Mouse (Mus musculus) gastrocnemius, postnatal 4 days (tissue): ENCODE measurements around the gene Ceacam19. TPM values are rescaled to one million over a fixed set of nuclear protein-coding genes. Genes with fewer than 3 reads are reported as not detected.
"Not testable (repeated sequence)": the region's sequence is repeated elsewhere in the genome, so short reads cannot be mapped to it uniquely, and the experiment has no call there.

Experiments used
- DNase-seq, 2 experiments: peaks; one replicate each; pipeline ENCODE4 v3.0.0; 2021 to 2022; ENCODE audit warnings: low spot score in 2 of 2, mixed read lengths in 2 of 2
- long read RNA-seq, 2 experiments: library from polyadenylated mRNA; stranded (forward); transcript quantifications; one replicate each; pipeline ENCODE4 v2.0.0; 2021
- total RNA-seq, 2 experiments: library from RNA; stranded (reverse); gene quantifications; 2 replicates each; pipeline ENCODE4 v1.2.3; 2021

Gene Ceacam19
- not detected for total RNA-seq
- long read RNA-seq, experiment 1, partial matches to known transcripts, result 0 of 2 reads
- long read RNA-seq, experiment 1, other reads (novel, unspliced or antisense), result 0 of 2 reads
- long read RNA-seq, experiment 2, result 0 reads

DNA sequence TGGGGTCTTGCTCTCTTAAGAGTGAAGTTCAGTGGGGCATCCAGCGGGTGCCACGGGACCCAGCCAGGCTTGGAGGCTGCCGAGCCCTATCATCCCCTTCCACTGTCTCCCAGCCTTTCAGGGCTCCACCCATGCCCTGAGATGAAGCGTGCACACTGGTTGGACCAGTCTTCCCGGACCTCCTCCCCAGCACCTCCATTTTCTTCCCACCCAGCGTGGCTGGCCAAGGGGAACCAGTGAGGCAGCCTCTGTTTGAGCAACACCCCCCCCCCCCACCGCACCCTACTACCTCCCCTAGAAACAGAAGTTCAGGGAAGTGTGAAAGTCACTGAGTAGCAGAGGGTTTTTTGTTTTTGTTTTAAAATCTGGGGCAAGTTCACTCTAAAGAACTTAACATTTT is at the start of gene Ceacam19:
TSS of gene Ceacam19 (minus strand) at position 117 of the 400 bp plus-strand sequence.
- DNase-seq, result no peak

DNA sequence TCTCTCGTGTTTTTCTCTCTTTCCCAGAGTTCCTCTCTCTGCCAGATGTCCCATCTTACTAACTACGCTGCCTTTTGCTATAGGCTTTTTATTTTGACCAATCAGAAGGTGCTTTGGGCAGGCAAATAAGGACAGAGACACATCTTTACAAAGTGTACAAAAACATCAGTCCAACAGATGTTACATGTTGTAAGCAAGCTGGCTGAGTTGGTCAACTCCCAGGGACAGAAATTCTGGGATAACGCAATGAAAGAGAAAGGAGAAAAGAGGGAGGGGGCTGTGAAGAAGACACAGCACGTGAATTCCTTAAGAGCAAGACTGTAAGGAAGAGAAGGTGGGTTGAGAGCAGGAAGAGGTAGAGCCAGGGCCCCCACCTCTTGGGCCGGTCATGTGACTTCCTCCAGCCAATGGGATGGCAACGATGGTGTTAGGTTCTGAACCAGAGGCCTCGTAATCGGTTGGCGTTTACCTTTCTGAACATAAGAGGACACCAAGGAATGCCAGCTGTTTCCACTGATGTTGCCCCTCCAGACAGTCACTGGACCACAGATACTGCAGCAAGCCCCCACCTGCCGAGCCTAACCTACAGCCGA is 49.6 kb upstream of the Ceacam19 start:
- DNase-seq, result no peak

DNA sequence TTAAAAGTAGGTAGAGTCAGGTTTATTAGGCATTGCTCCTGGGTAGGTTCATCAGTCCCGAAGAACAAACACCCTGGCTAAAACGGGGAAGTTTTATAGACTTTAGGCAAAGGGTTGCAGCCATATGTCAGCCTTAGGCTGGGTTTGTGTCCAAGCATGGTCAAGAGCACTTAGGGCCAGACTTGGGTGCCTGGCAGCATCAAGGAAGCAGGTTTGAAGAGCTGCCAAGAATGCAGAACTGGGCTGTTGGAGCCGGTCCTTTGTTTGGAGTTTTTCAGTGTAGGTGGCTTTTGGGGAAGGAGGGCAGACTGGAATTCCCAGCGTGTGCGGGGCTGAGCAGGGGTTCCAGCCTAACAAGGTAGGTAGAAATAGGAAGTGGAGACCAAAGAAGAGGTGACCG is 48.2 kb upstream of the Ceacam19 start:
- DNase-seq, result no peak

DNA sequence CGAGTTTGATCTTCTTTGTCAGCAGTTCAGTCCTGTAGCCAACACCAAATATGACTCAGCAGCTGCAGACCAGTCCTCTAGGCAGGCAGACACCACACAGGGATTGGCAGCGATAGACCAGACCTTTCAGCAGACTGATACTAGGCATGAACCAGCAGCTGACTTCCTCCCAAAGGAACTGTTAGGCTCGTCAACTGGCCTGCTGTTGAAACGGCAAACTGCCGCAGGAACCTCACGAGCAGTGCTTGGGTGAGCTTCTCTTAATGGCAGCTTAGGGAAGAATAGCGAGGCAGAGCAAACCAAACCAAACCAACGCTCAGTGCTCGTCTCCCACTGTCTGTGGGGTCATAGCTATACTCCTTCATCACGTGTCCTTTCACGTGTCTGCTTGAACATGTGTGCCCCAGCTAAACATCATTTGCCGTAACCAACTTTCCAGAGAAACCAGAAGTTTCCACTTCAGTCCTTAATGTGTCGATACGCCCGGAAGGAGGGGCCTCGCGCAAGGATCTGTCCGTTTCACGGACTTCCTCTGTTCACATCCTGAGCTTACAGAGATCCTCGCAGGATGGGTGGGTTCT is 47.5 kb upstream of the Ceacam19 start:
- DNase-seq, result no peak

DNA sequence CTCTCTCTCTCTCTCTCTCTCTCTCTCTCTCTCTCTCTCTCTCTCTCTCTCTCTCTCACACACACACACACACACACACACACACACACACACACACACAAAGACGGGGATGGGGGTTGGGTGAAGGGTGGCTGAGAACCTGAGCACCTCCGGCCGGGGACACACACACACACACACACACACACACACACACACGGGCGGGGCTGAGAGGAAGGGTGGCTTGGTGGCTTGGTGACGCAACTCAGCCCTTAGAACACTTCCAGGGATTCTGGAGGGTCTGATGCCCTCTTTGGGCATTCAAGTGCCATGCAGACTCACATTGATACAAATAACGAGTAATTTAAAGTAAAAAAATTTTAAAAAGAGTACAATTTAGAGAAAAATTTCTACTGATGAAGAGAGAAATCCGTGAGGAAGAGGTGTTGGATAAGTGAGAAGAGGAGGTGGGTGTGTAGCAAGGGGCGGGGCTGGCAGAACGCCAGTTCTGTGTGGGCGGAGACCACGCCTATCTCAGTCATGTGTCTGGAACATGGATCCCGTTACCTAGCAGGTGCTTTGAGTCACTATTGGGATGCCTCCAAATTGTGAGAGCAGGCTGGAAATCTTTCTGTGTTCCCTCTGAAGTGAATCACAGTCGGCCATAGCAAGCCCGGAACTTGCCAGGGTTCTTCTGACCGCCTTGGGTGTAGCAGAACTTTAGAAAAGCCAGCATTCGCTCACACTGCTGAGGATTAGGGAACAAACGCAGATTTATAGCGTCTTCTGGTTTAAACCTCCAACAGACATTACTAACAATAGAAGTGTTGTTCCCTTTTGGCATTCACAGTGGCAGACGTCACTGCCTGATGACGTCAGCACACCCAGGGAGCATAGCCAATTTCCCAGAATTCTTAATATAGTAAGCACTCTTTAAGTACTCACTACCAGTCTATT is 45.4 kb upstream of the Ceacam19 start:
- DNase-seq, result peak; percentile 49 to 67

DNA sequence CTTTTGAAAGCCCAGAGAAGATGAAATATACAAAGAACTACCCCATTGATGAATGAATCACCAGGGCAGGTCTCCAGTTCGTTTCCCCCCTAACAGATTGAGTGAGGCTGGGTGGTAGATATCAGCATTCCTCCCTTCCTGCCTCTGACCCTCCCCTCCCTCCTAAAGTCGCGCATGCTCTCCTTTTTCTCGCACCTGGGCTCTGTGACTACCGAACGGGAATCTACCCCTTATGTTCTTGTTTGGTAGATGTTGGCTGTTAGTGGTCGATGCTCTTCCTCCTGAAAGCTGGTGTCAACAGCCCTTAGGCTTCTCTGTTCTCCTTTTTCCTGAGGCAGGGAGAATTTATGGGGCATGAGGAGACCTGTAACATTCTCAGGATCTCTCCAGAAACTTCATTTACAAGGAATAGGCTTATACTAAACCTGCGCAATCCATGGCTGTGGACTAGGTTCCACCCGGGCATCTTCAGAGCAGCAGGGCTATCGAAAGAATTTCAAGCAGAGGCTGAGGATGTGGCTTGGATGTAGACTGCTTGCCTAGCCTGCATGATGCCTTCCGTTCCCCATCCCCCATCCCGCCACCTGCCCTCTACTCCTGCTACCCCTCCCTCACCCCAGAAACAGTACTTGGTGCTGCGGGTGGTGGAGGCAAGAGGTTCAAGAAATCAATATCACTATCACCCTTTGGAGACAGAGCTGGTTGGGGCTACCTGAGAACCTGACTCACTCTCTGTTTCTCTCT is 44.5 kb upstream of the Ceacam19 start:
- DNase-seq, result no peak

DNA sequence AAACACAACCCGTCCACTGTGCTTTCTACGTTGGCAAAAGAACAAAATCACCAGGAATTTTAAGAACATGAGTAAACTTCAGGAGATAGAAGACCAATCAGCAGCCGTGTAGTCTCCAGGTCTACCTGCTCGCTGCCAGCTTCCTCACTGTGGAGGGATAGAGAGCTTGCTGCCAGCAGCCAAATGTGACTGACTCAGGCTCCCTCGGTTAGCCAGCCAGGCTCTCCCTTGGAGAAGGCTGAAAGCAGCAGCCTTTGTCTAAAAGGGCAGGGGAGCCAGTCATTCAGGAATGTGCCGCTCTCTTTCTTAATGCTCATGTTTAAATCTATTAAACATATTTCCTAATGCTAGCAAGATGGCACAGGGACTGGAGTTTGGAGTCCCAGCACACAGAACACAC is 42.7 kb upstream of the Ceacam19 start:
- DNase-seq, result not testable (repeated sequence)

DNA sequence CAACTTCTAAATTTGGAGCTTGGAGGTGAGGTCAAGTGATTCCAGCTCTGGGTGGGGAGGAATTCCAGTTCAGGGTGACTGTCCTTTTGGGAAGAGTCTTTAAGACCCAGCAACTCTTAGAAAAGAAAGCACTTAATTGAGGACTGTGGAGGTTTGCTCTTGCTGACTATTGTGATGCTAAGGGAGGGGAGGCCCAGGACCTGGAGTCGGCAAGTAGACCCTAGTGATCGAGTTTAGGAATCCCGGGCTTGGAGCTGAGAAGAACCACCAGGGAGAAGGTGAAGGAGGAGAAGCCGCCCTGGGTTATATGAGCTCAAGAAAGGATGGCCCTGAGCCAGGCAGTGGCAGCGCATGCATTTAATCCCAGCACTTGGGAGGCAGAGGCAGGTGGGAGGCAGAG is 40.7 kb upstream of the Ceacam19 start:
- no peak for DNase-seq

DNA sequence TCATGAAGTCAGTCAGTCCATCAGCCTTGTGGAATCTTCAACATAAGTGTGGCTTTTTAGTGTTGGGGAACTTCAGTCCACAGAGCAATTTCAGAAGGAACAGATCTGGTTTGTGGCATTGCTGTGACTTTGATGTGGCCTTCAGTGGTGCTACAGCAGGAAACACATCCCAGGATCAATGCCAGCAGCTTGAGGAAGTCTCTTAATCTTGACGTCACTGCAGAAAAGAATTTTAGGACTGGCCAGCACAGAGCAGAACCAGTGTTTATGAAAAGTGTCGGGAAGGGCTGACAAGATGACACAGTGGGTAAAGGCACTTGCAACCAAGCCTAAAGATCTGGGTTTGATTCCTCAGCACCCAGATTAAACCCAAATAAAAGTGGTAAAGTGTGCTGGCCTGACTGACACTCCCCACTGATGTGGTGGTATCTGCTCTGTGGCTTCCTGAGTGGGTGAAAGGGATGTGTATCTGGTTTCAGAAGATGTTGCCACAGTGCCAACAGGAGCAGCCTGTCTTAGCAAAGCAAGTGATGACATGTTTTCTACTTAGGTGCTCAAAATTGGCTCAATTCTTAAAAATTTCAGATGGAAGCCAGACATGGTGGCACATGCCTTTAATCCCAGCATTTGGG is 39.2 kb upstream of the Ceacam19 start:
- DNase-seq, result no peak

DNA sequence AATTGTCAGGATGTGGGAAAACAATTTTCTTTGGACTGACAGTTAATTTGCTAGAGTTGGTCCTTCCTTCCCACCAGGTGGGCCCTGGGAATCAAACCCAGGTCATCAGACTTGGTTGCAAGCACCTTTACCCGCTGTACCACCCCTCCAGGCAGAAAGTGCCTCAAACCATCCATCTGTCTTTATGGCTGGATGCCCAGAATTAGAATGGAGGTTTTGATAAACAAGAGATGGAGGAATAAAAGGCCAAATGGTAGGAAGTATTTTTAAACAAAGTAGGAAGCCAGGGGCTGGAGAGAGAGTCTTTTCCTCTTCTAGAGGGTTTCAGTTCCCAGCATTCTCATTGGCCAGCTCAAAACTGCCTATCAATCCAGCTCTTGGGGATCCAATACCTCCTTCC is 37.6 kb upstream of the Ceacam19 start:
- no peak for DNase-seq

DNA sequence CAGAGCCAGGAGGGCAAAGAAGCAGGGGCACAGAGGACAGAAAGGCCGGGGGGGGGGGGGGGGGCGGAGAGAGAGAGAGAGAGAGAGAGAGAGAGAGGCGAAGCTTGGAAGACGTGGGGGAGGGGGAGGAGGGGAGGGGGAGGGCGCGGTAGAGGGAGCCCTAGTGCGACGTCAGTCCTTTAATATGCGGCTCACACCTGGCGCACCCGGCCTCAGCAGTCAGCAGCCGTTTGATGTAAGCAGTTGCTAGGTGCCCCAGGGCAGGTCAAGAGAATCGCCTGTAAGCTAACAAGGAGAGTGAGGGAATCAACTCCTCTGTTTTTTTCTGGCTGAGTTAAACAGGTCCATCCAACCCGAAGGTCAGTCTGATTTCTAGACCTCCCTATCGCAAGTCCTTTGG is 36.0 kb upstream of the Ceacam19 start:
- no peak for DNase-seq

DNA sequence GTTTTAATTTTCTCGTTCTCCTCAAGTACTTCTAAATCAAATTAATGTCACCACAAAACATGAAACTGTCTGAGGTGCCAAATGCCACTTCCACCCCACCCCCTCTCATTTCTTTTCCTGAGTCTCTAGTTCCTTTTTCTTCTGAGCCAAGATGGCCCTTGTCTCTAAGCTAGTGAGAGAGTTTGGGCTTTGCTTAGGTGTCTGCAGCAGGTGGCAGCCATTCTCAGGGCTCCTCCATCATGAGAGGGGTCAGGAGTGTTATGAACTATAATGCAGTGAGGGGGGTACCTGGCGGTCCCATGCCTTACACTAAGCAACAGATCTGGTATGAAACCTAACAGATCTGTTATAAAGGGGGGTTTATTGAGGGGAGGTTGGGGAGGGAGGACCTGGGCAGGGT is 35.6 kb upstream of the Ceacam19 start:
- no peak for DNase-seq

DNA sequence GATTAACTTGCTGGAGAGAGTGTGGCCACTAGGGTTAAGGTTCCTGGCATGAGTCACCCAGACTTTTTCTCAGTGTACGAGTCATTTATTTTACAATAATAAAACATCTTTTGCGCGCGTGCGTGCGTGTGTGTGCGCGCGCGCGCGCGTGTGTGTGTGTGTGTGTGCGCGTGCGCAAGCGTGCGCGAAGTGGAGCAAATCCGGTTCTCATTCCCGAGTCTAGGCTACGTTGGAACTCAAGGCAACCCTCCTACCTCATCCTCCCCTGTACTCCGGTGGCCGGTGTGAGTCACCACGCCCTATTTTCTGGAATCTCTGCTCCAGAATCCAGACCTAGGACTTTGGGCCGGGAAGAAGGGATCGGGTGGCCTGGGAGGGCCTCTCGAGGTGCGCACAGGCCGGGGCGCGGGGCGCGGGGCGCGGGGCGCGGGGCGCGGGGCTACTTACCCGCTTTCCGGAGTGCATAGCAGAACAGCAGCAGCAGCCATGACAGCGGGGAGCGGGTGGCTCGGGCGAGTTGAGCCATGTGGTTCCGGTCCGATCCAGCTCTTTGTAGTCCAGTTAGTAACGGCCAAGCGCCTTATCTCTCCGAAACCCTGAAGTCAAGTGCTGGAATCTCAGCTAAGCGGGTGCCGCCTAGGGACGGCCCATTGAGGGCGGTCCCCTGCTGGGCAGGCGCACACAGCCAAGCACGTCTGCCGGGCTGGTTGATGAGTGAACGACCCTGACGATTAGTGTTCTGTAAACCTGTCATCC is 32.9 kb upstream of the Ceacam19 start, which contains the start of gene Pvr:
TSS of gene Pvr (minus strand) at position 655 of the 756 bp plus-strand sequence.
- DNase-seq, result peak; percentile 33 to 64

DNA sequence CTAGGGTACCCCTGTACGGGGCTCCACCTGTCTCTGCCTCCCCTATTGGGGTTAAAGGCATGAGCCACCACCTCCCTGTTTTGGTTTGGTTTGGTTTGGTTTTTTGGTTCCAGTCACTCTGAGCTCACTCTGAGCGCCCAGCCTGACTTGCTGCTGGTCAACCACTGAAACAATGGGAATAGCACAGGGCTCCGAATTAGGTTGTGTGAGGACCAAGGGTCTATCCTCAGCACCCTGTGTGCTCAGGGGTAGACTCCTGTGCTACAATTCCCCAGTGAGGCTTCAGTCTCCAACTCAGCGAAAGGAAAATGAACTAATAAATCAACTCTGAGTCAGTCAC is 32.4 kb upstream of the Ceacam19 start:
- no peak for DNase-seq

DNA sequence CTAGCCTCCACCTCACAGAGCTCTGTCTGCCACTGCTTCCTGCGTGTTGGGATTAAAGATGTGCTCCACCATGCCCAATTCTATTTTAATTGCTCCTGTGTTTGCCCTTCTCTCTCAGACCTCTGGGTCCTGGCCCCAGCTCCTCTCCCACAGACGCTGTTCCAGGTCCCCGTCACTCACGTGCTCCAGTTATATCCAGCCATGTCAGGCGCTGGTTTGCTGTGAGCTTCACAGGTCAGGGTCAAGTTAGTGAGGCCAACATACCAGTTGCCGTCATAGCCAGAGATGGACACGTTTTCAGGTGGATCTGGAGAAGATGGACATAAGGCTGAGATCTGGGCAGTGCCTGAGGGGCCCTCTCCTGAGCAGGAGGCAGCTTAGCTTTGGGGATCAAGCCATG is 26.8 kb upstream of the Ceacam19 start:
- DNase-seq, result no peak

DNA sequence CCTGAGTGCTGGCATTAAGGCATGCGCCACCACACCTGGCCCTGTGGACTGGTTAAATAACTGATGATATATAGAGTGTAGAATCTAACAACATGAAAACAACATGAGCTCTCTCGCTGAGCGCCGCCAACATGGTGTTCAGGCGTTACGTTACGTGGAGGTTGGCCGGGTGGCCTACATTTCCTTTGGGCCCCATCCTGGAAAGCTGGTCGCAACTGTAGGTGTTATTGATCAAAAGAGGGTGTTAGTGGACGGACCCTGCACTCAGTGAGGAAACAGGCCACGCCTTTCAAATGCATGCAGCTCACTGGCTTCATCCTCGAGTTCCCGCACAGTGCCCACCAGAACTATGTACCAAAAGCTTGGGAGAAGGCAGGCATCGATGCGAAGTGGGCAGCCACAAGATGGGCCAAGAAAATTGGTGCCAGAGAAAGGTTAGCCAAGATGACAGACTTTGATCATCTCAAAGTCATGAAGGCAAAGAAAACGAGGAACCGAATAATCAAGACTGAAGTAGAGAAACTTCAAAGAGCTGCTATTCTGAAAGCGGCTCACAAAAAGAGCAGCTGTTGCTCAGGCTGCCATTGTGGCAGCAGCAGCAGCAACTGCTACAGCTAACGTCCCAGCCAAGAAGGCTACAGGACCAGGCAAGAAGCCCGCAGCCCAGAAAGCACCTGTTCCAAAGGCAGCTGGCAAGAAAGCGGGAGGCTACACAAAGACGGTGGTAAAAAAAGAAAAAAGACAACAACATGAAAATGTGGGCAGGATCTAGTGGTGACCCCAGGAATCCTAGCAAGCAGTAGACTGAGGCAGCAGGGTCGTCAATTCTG is 24.1 kb upstream of the Ceacam19 start:
- no peak for DNase-seq

DNA sequence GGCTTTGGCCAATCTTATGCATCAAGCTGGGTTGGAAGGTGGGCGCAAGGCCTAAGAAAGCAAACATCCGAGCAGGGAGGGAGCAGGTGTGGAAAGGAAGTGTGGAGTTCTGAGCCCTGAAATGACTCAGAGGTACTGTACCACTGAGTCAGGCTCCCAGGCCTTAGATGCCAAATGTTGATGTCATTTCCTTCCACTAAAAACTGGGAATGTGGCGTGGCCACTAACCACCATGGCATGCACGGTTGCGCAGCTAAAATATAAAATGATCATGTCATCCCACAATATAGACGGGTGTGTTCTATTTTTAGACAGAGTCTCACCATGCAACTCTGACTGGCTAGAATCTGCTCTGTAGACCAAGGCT is 23.5 kb upstream of the Ceacam19 start:
- no peak for DNase-seq

DNA sequence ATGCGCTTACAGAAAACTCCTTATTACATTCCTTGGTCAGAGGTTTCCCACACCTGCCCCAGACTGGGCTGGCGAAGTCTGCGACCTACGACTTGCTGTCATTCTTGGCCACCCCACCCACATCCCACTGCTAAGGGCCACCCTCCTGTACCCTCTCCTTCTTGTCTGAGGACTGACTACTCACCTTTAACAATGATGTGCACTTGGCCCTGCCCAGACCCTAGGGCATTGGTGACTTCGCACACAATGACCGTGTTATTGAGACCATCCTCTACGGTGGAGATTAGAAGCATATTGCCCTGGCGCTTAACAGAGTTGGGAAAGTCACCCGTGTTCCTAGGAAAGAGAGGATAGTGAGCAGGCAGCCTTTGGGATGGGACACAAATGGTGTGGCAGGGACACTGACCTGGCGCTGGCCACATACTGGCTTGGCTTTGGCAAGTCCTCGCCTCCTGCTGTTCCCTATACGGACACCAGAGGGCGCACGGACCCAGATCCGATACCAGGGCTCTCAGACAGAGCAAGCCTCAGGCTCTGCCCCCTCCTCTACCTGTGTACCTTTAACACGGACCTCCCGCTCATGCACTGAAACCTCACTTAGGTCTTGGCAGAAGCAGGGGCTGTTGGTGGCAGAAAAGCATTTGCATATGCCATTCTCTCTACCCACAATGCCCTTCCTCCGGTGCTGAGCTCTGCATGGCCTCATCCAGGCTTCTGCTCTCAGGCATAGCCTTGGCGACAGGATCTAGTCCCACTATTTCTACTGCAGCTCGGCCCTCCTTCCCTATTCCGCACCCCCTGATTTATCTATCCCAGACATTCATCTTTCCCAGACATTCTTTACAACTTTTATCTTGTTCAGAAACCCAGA is 22.9 kb upstream of the Ceacam19 start:
- peak; percentile 66 to 80 for DNase-seq
